Mouse (Mus musculus) lung, postnatal 14 days (tissue): ENCODE results near the gene Icam5.

Experiments
- DNase-seq: peaks from one replicate; pipeline ENCODE4 v3.0.0; 2021

Gene Icam5

DNA sequence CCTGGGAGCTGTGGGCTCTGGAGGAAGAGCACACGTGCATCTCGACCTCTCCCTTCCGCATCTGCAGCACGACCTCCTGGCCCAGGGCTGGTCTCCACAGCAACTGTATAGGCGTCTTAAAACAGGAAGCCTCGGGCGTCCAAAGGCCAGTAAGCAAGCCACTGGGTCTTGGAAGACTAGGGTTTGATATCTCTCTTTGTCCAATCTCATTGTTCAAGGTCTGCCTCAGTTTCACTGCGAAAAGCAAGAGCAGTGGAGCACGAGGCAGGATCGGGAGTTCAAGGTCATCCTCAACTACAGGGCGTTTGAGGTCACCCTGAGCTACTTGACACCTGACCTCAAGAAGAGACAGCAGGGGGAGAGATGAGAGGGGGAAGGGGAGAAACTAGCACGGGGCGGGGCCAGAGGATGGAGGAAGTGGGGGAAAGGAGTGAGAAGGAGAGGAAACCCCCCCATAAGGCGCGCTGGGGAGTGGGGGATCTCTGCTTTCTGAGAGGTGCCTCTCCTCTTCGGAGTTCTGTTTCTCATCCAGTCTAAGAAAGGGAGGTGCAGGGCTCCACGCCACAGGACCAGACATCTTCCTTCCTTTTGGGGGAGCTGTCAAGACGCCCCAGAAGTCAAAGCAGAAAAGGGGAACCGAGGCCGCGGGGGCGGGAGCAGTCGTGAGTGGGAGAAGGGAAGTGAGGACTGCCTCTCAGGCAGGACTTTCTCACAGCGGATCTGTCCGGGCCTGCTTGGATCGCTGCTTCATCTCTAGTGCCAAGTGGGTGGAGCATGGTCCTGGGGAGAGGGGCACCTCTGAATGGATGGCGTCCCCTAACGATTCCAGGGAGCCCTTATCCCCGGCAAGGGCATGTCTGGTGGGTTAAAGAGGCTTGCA lies 16.9 kb upstream of the Icam5 start:
- DNase-seq: peak; percentile 73

DNA sequence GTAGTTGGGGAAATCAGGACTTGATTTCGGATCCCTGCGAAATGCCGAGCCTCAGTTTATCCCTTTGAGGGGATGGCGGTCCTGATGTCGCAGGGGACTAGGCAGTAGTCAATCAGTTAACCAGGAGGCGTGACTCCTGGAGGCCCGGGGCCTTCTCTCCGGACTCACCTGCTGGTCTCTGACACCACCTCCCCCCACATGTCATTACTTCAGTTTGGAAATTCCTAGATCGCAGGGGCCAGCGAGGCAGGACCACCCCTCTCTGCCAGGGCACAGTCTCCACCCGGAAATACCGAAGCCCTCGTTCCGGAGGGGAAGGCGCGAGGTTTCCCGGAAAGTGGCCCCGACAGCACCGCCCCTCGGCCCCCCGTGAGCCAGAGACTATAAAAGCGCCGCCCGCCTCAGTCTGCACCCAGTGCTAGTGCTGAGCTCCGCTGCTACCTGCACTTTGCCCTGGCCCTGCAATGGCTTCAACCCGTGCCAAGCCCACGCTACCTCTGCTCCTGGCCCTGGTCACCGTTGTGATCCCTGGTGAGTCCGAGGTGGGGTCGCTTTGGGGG lies 16.2 kb upstream of the Icam5 start, which contains the start of gene Icam1:
Gene Icam1 (plus strand): TSS at position 415 of the 560 bp plus-strand sequence.
- peak; percentile 86 for DNase-seq

DNA sequence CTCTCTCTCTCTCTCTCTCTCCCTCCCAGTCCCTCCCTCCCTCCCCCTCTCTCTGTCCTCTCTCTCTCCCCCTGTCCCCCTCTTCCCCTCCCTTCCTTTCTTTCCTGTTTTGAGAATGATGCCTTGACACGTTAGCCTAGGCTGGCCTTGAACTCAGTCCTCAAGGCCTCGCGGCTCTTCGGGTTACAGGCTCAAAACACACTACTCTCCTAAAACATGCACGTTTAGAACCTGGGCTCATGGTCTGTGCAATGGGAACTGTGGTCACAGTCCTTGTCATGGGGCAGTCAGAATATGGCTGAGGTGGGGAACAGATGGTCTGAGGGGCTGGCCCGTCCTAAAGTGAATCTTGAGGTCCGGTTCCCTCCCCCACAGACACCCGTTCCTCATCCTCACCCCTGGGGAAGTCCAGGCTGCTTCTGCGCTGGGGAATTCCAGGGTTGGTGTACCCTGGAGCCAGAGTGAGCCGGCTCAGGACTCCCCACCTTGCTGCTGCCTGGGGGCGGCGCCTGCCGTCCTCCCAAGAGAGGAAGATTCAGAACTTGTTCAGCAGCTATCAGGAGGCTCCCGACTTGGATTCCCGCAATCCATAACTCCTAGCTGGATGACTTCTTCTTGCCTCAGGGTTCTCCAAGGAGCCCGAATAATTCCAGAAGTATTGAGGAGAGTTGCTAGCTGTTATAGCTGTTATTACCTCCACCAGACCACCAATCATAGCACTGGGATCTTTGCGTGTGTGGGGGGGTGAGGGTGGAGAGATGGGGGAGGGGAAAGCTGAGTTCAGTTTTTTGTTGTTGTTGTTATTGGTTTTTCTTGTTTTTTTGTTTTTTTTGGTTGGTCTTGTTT lies 15.3 kb upstream of the Icam5 start:
- no peak for DNase-seq

DNA sequence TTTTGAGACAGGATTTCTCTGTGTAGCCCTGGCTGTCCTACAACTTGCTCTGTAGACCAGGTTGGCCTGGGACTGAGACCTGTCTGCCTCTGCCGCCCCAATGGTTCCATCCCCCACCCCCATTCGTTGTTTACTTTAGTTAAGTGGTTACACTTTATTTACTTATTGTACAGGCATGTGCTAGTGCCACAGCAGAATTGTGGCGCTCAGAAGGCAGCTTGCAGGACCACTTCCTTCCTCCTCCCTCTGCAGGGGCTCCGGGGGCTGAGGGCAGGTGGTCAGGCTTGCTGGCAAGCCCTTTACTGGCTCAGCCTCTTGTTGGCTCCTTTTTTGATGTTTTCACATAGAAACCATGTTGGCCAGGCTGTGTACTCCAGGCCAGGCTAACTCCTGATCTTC lies 14.7 kb upstream of the Icam5 start:
- DNase-seq: no peak

DNA sequence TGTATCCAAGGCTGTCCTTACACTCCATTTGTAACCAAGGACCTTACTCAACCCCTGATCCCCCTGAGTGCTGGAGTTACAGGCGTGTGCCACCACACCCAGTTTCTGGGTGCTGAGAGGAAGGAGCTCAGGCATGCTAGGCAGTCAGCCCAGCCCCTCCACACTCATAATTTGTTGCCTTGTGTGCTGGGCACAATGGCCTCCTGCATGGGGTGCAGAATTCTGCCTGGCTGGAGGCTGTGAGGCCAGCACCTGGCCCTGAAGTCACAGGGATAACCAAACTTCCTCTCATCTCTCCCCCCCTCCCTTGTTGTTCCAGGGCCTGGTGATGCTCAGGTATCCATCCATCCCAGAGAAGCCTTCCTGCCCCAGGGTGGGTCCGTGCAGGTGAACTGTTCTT lies 13.3 kb upstream of the Icam5 start:
- no peak for DNase-seq

DNA sequence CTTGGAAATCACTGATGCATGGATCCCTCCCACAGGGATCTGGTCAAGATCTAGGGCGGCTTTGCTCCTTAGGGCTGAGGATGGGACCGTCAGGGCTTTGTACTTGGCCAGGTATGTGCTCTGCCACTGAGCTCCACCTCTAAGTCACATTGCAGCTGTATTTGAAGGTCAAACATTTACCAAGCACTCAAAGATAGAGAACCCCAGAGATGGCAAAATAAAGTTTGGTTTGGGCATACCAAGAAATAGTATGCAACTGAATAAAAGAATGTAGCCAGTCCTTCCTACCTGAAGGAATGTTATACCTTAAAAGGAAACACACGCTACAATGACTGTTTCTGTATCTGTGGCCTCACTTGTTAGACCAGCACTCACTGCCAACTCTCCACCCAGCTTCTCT lies 10.5 kb upstream of the Icam5 start:
- DNase-seq: no peak

DNA sequence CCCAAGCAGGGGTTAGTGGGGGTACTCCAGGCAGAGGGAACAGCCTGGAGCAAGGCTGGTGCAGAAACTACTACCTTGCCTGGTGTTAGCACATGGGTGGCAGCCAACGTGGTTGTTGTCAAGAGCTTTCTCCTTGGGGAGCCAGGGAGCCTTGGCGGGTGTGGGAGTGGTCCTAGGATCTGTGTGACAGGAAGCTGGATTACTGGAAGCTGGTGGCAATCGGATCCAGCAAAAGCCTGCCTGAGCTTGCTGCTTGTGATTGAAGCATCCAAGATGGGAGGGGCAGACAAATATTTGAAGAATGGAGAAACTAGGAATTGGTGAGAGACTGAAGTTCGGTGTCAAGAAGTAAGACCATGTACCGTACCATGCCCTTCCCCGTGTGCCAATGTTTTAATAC lies 9.6 kb upstream of the Icam5 start:
- DNase-seq: no peak

DNA sequence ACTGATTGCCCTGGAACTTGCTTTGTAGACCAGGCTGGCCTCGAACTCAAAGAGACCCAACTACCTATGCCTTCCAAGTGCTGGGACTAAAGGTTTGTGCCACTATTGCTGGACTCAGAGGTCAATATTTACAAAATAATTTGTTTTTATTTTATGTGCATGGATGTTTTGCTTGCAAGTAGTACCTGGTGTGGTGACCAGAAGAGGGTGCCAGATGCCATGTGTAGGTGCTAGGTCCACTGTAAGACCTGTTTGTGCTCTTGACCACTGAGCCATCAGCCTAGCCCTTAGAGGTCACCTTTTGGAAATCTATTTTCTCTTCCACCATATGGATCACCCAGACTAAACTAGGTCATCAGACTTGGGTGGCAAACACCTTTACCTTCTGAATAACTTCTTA lies 9.1 kb upstream of the Icam5 start:
- DNase-seq: no peak

DNA sequence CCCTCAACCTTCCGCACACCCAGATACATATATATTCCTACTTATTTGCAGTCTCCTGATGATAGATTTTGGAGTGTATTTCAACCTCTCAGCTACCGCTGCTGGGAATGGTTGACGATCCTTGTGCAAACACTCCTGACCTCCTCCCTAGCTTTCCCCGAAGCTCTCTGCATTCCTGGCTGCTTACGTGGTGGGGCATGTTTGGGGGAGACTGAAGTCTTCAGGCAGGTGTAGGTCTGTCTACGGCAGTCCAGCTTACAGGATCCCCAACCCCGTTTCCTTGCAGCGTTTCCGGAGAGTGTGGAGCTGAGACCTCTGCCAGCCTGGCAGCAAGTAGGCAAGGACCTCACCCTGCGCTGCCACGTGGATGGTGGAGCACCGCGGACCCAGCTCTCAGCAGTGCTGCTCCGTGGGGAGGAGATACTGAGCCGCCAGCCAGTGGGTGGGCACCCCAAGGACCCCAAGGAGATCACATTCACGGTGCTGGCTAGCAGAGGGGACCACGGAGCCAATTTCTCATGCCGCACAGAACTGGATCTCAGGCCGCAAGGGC lies 6.5 kb upstream of the Icam5 start:
- DNase-seq: peak; percentile 60

DNA sequence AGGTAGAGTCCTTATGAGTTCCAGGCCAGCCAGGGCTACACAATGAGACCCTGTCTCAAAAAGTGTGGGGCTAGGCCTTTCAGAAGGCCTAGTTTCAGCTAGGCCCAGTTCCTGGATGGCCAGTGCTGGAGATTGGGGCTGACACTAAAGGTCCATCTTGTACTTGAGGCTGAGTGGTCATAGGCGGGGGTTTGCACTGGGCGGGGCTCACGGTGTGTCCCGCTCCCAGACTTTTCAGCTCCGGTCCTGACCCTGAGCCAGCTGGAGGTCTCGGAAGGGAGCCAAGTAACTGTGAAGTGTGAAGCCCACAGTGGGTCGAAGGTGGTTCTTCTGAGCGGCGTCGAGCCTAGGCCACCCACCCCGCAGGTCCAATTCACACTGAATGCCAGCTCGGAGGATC lies 5.0 kb upstream of the Icam5 start:
- DNase-seq: no peak

DNA sequence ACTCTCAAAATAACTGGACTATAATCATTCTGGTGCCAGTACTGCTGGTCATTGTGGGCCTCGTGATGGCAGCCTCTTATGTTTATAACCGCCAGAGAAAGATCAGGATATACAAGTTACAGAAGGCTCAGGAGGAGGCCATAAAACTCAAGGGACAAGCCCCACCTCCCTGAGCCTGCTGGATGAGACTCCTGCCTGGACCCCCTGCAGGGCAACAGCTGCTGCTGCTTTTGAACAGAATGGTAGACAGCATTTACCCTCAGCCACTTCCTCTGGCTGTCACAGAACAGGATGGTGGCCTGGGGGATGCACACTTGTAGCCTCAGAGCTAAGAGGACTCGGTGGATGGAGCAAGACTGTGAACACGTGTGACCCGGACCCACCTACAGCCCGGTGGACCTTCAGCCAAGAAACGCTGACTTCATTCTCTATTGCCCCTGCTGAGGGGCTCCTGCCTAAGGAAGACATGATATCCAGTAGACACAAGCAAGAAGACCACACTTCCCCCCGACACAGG lies 4.0 kb upstream of the Icam5 start:
- no peak for DNase-seq

DNA sequence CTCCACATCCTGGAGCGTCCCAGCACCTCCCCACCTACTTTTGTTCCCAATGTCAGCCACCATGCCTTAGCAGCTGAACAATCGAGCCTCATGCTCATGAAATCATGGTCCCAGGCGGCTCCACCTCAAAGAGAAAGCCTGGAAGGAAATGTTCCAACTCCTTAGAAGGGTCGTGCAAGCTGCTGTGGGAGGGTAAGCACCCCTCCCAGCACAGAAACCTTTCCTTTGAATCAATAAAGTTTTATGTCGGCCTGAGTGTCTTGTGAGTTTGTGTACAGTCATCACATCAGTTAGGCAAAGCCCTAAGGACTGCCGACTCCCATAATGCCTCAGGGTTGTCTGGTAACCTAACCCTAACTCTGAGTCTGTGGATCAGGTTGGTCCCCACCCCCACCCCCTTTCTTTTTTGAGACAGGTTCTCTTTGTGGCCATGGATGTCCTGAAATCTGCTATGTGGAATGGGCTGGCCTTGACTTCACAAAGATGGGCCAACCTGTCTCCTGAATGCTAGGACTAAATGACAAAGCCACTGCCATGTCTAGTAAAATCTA lies 3.2 kb upstream of the Icam5 start:
- no peak for DNase-seq

DNA sequence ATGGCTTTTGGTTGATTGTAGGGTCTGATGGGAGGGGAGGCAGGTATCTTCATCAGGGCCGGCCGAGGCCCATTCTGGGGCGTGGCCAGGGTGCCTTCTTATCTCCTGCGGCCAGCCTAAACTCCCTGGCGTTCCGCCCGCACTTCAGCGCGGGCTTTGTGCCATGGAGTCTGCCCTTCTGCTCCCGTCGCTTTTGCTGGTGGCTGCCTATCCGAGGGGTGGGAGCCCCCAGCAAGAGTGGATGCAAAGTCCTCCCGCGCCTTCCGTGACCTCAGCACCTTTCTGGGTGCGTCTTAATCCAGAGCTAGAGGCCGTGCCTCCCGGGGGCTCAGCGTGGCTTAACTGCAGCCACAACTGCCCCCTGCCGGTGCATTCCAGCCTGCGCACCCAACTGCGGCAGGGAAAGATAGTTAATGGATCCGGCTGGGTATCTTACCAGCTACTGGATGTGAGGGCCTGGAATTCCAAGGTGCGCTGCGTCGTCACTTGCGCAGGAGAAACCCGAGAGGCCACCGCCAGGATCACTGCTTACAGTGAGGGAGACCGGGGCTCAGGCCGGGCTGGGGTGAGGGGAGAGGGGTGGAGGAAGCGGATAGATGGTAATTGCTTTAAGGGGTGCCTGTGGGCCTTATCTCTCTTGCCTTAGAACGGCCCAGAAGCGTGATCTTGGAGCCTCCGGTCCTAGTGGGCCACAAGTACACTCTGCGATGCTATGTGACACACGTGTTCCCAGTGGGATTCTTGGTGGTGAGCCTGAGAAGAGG lies 2.4 kb upstream of the Icam5 start, which contains the start of gene Icam4:
Gene Icam4 (plus strand): TSS at position 83 of the 764 bp plus-strand sequence.
- peak; percentile 90 for DNase-seq

DNA sequence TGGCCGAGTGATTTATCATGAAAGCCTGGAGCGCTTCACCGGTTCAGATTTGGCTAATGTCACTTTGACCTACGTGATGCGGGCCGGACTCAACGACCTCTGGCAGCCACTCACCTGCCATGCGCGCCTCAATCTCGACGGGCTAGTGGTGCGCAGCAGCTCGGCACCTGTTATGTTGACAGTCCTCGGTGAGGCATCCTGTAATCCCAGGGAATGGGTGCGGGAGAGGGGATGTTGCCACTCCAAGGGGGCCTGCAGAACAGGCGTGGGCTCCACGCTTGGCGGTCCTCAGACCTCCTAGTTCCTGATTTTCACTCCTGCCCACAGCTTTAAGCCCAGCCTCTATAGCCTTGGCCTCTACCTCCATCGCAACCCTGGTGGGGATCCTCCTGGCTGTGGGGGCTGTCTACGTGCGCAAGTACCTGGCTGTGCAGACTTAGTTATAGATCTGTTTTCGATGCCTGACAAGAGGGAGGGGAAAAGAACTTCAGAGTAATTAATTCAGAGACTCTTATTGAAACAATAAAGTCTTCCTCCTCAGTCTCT lies 1.7 kb upstream of the Icam5 start:
- no peak for DNase-seq

DNA sequence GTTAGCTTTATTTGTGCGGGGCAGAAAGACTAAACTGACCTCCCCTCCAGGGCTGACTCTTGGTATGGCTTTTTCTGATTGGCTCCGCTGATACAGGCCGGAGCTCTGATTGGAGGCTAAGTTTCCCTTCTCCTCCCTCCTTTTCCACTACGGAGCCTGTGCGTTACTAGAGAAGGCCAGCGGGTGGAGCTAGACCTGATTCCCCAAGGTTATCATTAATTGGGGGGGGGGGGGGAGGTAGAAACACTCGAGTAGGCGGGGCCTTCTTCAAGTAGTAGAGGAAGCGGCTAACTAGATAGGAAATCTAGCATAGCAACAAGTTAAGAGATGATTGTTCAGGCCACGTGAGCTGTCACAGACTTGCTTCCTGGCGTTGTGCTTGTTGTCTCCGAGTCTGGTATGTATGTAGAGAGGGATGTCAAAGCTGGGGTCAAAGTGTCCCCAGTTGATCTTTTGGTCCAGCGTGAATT lies 1.1 kb upstream of the Icam5 start:
- peak; percentile 92 for DNase-seq

DNA sequence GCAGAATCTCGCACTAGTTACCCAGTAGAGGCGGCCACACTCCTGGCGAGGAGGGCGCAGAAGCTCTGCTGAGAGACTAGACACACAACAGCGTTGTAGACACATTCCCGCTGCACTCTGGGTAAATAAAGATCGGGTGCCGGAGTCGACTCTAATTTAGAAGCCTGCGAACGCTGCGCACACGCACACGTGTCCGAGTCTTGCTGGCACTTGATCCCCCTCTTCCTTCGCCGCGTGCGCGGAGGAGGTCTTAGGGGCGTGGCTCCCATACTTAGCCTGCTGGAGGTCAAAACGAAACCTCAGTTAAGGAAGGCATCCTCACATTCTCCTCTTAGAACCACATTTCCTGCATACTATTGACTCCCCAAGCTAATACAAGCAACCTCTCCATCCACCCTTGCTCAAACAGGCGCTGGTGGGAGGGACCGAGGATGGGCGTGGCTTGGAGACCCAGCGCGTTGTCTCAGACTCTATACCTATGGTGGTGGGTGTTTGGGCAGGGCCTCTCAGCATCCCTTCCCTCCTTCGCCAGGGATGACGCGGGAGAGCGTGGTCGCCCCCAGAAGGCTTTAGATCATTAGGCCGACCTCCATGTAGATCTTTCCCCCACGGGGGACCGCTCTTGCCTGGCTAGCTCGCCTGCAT lies 500 bp upstream of the Icam5 start:
- no peak for DNase-seq

DNA sequence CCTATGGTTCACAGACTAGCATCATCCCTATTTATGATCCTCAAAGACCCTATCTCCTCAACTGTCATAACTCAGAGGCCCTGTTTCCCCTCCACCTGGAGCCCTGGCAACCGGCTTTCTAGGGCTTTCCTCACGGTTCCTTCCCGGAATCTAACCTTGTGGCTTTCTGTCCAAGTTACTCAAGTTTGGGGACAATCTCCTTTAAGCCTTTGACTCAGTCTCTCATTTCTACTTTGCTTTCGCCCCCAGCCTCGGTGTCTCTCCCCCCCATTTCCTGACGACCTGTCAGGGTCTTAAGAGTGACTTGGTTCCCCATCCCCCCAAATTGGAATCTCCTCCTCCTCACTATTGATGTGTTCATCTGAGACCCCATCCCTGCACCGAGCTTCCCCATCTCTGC lies 618 bp downstream of the Icam5 start:
- no peak for DNase-seq

DNA sequence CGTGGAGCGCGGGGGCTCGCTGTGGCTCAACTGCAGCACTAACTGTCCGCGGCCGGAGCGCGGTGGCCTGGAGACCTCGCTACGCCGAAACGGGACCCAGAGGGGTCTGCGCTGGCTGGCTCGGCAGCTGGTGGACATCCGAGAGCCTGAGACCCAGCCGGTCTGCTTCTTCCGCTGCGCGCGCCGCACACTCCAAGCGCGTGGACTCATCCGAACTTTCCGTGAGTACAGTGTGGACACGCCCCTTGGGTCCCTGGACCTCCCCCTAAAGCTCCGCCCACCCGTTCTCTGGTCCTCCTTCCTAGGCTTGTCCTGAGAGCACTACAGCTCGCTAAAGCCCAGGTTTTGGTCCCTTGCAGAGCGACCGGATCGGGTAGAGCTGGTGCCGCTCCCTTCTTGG lies 1.3 kb downstream of the Icam5 start:
- DNase-seq: peak; percentile 91

DNA sequence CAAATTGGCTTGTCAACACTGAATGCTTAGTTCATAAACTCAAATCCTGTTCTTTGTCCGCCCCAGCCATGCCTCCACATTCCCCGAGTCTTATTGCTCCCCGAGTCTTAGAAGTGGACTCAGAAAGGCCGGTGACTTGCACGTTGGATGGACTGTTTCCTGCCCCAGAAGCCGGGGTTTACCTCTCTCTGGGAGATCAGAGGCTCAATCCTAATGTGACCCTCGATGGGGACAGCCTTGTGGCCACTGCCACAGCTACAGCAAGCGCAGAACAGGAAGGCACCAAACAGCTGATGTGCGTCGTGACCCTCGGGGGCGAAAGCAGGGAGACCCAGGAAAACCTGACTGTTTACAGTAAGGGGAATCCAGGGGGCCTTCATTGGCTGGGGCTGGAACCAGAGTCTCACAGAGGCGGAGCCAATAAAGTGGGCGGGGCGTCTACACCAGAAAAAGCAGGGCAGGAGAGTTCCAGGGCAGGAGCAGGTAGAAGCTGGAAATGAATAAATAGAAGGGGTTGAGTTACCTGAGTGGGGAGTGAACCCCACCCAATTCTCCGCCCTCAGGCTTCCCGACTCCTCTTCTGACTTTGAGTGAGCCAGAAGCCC lies 2.7 kb downstream of the Icam5 start:
- DNase-seq: no peak

DNA sequence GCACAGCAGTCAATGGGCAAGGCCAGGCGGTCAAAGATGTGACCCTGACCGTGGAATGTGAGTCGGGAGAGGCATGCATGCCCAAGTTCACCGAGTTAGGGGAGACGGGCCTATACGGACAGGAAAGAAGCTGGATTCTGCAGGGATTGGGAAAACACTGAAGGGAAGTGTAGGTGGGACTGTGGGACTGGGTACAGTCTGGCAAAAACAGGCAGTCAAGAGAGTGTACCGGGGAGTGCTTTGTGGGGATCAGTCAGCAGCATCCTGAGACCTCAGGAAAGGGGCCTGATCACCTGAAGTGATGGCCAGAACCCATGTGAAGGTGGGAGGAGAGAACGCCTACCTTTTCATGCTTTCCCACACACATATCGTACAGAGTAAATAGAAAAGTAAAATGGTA lies 3.7 kb downstream of the Icam5 start:
- no peak for DNase-seq

DNA sequence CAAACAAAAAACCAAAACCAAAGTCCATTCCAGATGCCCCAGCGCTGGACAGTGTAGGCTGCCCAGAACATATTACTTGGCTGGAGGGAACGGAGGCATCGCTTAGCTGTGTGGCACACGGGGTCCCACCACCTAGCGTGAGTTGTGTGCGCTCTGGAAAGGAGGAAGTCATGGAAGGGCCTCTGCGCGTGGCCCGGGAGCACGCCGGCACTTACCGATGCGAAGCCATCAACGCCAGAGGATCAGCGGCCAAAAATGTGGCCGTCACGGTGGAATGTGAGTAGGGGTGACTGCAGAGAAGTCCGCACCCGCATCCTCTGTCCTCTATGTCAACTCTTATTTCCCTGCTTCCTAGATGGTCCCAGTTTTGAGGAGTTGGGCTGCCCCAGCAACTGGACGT lies 4.3 kb downstream of the Icam5 start:
- DNase-seq: no peak
